8 mouse cellular contexts compared by ENCODE assay signal in genomic region chr3:53041411-53042239, GRCm38 (mm10). TPM values are rescaled to one million over a fixed set of nuclear protein-coding genes. Genes with fewer than 3 reads are reported as not detected.
DNase-seq lines count a peak whose midpoint lies in the region; ATAC-seq and TF ChIP-seq lines count a peak whose summit lies in the region.

Lhfp (plus strand) TSS chr3:53041528.

- peak within 1 kb of the TSS; percentile 73 for H3K4me3 ChIP-seq in lung, postnatal 0 days (ENCODE audit: low read depth, low read length)

- in situ Hi-C loops in Patski (cut with MboI; ENCODE audit: low pct_unique_long_range_greater_than_20kb) = loop anchor here (5.0 to 10.0 kb wide), 2 partner anchors 63 to 206 kb away; no protein-coding TSS in a partner anchor

- H3K36me3 ChIP-seq in lung, postnatal 0 days (ENCODE audit: insufficient read depth, low read length) = no peaks in the 10 kb centered on the region

- H3K27ac ChIP-seq in lung, postnatal 0 days (ENCODE audit: low read length) = peak within 1 kb of the TSS; percentile 68

- peaks cover 3% of the 10 kb centered on the region; the same call in 1 of the 2 replicates for H3K4me1 ChIP-seq in lung, postnatal 0 days (ENCODE audit: insufficient read depth, low read depth, low read length)

- H3K9ac ChIP-seq in lung, postnatal 0 days (replicated peaks; ENCODE audit: low read depth) = peak within 1 kb of the TSS; percentile 51

- TF ChIP-seq EP300 in lung, postnatal 0 days (IDR thresholded peaks at IDR 0.05) = no peak

- H3K27me3 ChIP-seq in Patski = no peaks in the 10 kb centered on the region
- no peaks in the 10 kb centered on the region for H3K27me3 ChIP-seq in lung, postnatal 0 days (replicated peaks; ENCODE audit: insufficient read depth, low read length)

- WGBS in lung, postnatal 0 days = 2% methylated on average over 46 of the region's 58 CpGs

- peak within 1 kb of the TSS; percentile 83 for H3K4me2 ChIP-seq in lung, postnatal 0 days (replicated peaks; ENCODE audit: low read depth, low read length)

- POLR2A ChIA-PET in Patski (lab: Charles Lee) = interaction anchor here (0.5 to 3.3 kb wide), 17 partner anchors 9 to 407 kb away, joined by 3 to 26 read pairs (median 4); no protein-coding TSS in a partner anchor

- DNase-seq in Patski (ENCODE audit: low read depth, low spot score) = no peak
- DNase-seq in cerebellum, adult 8-10 months = peak; percentile 73
- DNase-seq in frontal cortex, adult 2 months (ENCODE audit: extremely low spot score in 1 of 2, low spot score in 1 of 2) = peak in 1 of 2 experiments; percentile 64
- peak; percentile 86 for DNase-seq in heart, postnatal 4 days
- peak; percentile 15 for DNase-seq in layer of hippocampus, adult 9-11 months
- DNase-seq in lung, postnatal 0 days (ENCODE audit: low spot score) = peak; percentile 84
- peak; percentile 16 for DNase-seq in retina, postnatal 7 days (ENCODE audit: low read depth, low spot score)

- no peaks in the 10 kb centered on the region for H3K9me3 ChIP-seq in lung, postnatal 0 days (ENCODE audit: low read length)

- no peak for TF ChIP-seq CTCF in Patski (IDR thresholded peaks at IDR 0.05)
- TF ChIP-seq CTCF in lung, postnatal 0 days (IDR thresholded peaks at IDR 0.05) = peak; percentile 51

- peak; percentile 85 for ATAC-seq in Patski
- peak; percentile 90 for ATAC-seq in lung, postnatal 0 days
- ATAC-seq in erythroid progenitor cell, adult 5-6 weeks (replicated peaks; ENCODE audit: low FRiP score, poor library complexity, severe bottlenecking) = no peak

- CTCF ChIA-PET in Patski (lab: Charles Lee) = interaction anchor here (0.7 to 6.7 kb wide), 24 partner anchors 8 to 407 kb away, joined by 3 to 45 read pairs (median 6); no protein-coding TSS in a partner anchor

RNA-seq across cellular contexts. Expression of gene Lhfp, which starts in this region (rescaled TPM):
- 589 TPM for polyA plus RNA-seq in Patski (2021)
- 62.7 and 69.5 TPM in 2 replicates for polyA plus RNA-seq in frontal cortex, adult 2 months (2012; rRNA removed)
- 10 to 100 TPM; 76.4 to 79.6 TPM for total RNA-seq in heart, postnatal 4 days (2021)
- polyA plus RNA-seq in lung, postnatal 0 days (2015; fragmentation: Nextera tagmentation; extraction: Ambion mirVana) = 158 and 178 TPM in 2 replicates
- total RNA-seq in erythroid progenitor cell, adult 5-6 weeks (2015; ENCODE audit: low replicate concordance) = 1.1 TPM in 1 of 2 replicates, not detected in the other
- total RNA-seq in erythroid progenitor cell, adult 5-6 weeks (2017; ENCODE audit: low replicate concordance) = 1.4 TPM in 1 of 2 replicates, not detected in the other

Comparison
In these comparisons a context has a peak if more than half of its experiments do, and no peak if none do; other contexts are left out.
1. RNA of gene Lhfp (total RNA-seq): 76.4 to 79.6 TPM in heart, postnatal 4 days; 1.1 to 1.4 TPM in erythroid progenitor cell, adult 5-6 weeks; every median in the first group is over 10 times any median in the second.